Mouse (Mus musculus): ENCODE measurements around the gene Ube4b. TPM values are rescaled to one million over a fixed set of nuclear protein-coding genes. Genes with fewer than 3 reads are reported as not detected.
A peak's percentile ranks its signal among the peaks of the same experiment; 100 is the strongest.
"Not testable (repeated sequence)": the region's sequence is repeated elsewhere in the genome, so short reads cannot be mapped to it uniquely, and the experiment has no call there.

Gene Ube4b
- polyA plus RNA-seq (2014; fragmentation: Nextera tagmentation; extraction: Ambion mirVana): 29.6 and 30.3 TPM in 2 replicates

- Histone ChIP-seq H3K27ac (replicated peaks in 1 of 2; ENCODE audit: control insufficient read depth in 1 of 2, insufficient read depth in 1 of 2, low read depth in 2 of 2, low read length in 2 of 2) (peak within 1 kb of the TSS; percentile 94 to 97), H3K27me3 (ENCODE audit: control insufficient read depth, insufficient read depth, low read length) (no peaks in the 10 kb centered on the region), H3K4me1 (ENCODE audit: control insufficient read depth in 2 of 2, insufficient read depth in 2 of 2, low read length in 2 of 2) (peaks cover 2 to 19% of the 10 kb centered on the region in 2 experiments; a peak in 1 of 4 replicates), H3K9me3 (ENCODE audit: control insufficient read depth, low read length) (no peaks in the 10 kb centered on the region), H3K4me3 (ENCODE audit: control insufficient read depth in 1 of 2, insufficient read depth in 1 of 2, low read depth in 1 of 2, low read length in 2 of 2) (peak within 1 kb of the TSS; percentile 91), H3K36me3 (ENCODE audit: control insufficient read depth, insufficient read depth, low read length) (no peaks in the 10 kb centered on the region), H3K9ac (ENCODE audit: low read length) (peak within 1 kb of the TSS; percentile 93), H3K4me2 (ENCODE audit: low read length) (peak within 1 kb of the TSS; percentile 80)
- ATAC-seq (ENCODE audit: insufficient number of reproducible peaks, insufficient read depth, low FRiP score, low read depth): peak; percentile 92
- WGBS: under 1% methylated on average over 45 of the region's 50 CpGs
Measured at GRCm38 (mm10) chr4:149426325-149427199, at the start of gene Ube4b. Gene Ube4b (minus strand): TSS chr4:149426749.

DNA sequence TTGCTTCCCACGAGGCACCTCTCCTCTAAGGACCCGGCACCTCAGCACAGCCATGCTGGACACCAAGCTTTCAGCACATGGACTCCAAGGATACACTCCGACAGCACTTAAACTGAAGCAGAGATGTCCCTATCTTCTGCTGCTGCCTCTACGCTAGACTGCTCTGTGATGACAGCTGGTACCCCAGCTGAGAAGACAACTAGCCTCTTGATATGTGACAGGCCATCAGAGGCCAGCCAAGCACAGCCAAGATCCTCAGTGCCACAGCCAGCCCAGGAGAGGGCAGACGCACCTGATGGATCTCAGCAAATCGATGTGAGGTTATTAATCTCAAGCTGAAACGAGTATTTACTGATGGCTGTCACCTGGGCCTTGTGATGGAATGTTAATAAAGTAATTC, 48.5 kb upstream of the Ube4b start:
- H3K36me3 ChIP-seq (ENCODE audit: control insufficient read depth, insufficient read depth, low read length): peaks cover 21% of the 10 kb centered on the region
- no peak overlapping the region for H3K4me2 ChIP-seq (ENCODE audit: low read length)
- no peaks in the 10 kb centered on the region for H3K9me3 ChIP-seq (ENCODE audit: control insufficient read depth, low read length)
- no peaks in the 10 kb centered on the region for H3K27me3 ChIP-seq (ENCODE audit: control insufficient read depth, insufficient read depth, low read length)
- H3K4me3 ChIP-seq (ENCODE audit: control insufficient read depth in 1 of 2, insufficient read depth in 1 of 2, low read depth in 1 of 2, low read length in 2 of 2): no peak overlapping the region
- 57% methylated on average over 7 of the region's 7 CpGs for WGBS
- H3K9ac ChIP-seq (ENCODE audit: low read length): no peak overlapping the region
- no peaks in the 10 kb centered on the region for H3K4me1 ChIP-seq (ENCODE audit: control insufficient read depth in 2 of 2, insufficient read depth in 2 of 2, low read length in 2 of 2)
- H3K27ac ChIP-seq (replicated peaks in 1 of 2; ENCODE audit: control insufficient read depth in 1 of 2, insufficient read depth in 1 of 2, low read depth in 2 of 2, low read length in 2 of 2): no peak overlapping the region
- ATAC-seq (ENCODE audit: insufficient number of reproducible peaks, insufficient read depth, low FRiP score, low read depth): no peak

DNA sequence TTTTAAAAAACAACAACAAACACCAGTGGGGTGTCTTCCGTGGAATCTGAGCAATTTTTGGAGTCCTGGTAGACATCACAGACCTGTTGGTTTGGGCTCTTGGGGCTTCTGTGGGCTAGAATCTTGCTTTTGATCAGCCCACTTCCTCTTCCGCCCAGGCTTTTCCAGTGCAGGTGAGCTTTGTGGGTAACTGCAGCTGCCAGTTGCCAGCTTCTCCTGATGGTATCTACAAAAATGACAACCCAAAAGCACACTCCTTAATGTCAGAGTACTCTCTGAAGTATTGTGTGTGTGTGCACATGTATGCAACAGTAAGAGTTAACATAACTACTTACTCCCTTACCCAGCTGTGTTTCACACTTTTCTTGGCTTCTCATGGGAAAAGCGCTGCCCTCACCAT, 43.0 kb upstream of the Ube4b start:
- no peak for ATAC-seq (ENCODE audit: insufficient number of reproducible peaks, insufficient read depth, low FRiP score, low read depth)
- Histone ChIP-seq H3K36me3 (ENCODE audit: control insufficient read depth, insufficient read depth, low read length) (peaks cover 39% of the 10 kb centered on the region), H3K4me1 (ENCODE audit: control insufficient read depth in 2 of 2, insufficient read depth in 2 of 2, low read length in 2 of 2) (no peaks in the 10 kb centered on the region), H3K9me3 (ENCODE audit: control insufficient read depth, low read length) (no peaks in the 10 kb centered on the region), H3K27me3 (ENCODE audit: control insufficient read depth, insufficient read depth, low read length) (no peaks in the 10 kb centered on the region), H3K9ac (ENCODE audit: low read length) (no peak overlapping the region), H3K27ac (replicated peaks in 1 of 2; ENCODE audit: control insufficient read depth in 1 of 2, insufficient read depth in 1 of 2, low read depth in 2 of 2, low read length in 2 of 2) (no peak overlapping the region), H3K4me2 (ENCODE audit: low read length) (no peak overlapping the region), H3K4me3 (ENCODE audit: control insufficient read depth in 1 of 2, insufficient read depth in 1 of 2, low read depth in 1 of 2, low read length in 2 of 2) (no peak overlapping the region)
- WGBS: 91% methylated on average over 3 of the region's 3 CpGs

DNA sequence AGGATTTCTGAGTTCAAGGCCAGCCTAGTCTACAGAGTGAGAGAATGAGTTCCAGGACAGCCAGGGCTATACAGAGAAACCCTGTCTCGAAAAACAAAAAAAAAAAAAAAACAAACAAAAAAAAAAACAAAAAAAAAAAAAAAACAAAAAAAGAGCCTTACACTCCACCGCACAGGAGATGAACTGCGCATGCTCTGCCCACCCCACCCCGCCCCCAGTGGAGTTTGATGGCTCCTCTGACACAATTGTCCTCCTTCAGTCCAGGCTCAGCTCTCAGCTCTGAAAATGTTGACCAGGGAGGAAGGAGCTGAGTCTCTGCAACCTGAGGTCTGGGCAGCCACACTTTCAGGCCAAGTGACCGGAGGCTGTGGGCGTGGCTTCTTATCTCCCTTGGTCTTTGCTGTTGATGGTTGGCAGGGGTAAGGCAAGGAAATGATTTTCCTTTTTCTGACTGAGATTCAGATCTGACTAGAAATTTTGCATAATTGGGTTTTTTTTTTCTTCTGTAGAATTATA, 36.9 kb upstream of the Ube4b start:
- H3K4me2 ChIP-seq (ENCODE audit: low read length): no peak overlapping the region
- no peak overlapping the region for H3K4me3 ChIP-seq (ENCODE audit: control insufficient read depth in 1 of 2, insufficient read depth in 1 of 2, low read depth in 1 of 2, low read length in 2 of 2)
- H3K27ac ChIP-seq (replicated peaks in 1 of 2; ENCODE audit: control insufficient read depth in 1 of 2, insufficient read depth in 1 of 2, low read depth in 2 of 2, low read length in 2 of 2): 0 out of 4 replicates have a peak overlapping the region, but pooled peaks of 1 of the 2 experiments have one; percentile 19
- no peaks in the 10 kb centered on the region for H3K9me3 ChIP-seq (ENCODE audit: control insufficient read depth, low read length)
- WGBS: 54% methylated on average over 6 of the region's 6 CpGs
- peaks cover 10% of the 10 kb centered on the region for H3K36me3 ChIP-seq (ENCODE audit: control insufficient read depth, insufficient read depth, low read length)
- peaks cover 0 to 6% of the 10 kb centered on the region in 2 experiments; a peak in 3 of 4 replicates for H3K4me1 ChIP-seq (ENCODE audit: control insufficient read depth in 2 of 2, insufficient read depth in 2 of 2, low read length in 2 of 2)
- H3K9ac ChIP-seq (ENCODE audit: low read length): no peak overlapping the region
- no peaks in the 10 kb centered on the region for H3K27me3 ChIP-seq (ENCODE audit: control insufficient read depth, insufficient read depth, low read length)
- no peak for ATAC-seq (ENCODE audit: insufficient number of reproducible peaks, insufficient read depth, low FRiP score, low read depth)

DNA sequence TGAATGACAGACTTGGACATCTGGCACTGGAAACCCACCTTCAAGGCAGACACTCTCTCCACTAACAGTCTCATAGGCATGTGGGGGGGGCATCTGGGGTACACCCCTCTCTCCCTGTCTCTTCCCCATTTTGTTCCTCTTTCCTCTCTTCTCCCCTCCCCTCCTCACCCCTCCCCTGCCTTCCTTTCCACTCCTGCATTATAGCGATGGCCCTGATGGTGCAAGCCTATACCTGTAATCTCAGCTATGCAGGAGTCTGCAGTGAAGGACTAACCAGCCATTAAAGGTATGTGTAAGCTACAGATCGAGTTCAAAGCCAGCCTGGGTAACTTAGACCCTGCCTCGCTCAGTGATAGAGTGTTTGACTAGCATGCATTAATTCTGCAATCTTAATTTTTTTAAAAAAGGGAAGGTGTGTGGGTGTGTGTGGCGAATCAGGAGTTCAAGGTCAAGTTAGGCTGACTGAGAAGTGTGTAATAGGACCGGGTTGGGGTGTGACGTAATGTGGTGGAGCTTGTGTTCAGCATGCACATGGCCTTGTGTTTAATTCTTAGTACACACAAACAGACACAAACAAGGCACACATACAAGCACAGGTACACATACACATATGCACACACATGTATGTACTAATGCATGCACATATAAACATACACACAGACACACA, 35.9 kb upstream of the Ube4b start:
- H3K4me1 ChIP-seq (ENCODE audit: control insufficient read depth in 2 of 2, insufficient read depth in 2 of 2, low read length in 2 of 2): peaks cover 0 to 6% of the 10 kb centered on the region in 2 experiments; a peak in 3 of 4 replicates
- ATAC-seq (ENCODE audit: insufficient number of reproducible peaks, insufficient read depth, low FRiP score, low read depth): no peak
- H3K27ac ChIP-seq (replicated peaks in 1 of 2; ENCODE audit: control insufficient read depth in 1 of 2, insufficient read depth in 1 of 2, low read depth in 2 of 2, low read length in 2 of 2): no peak overlapping the region
- H3K4me3 ChIP-seq (ENCODE audit: control insufficient read depth in 1 of 2, insufficient read depth in 1 of 2, low read depth in 1 of 2, low read length in 2 of 2): no peak overlapping the region
- WGBS: 67% methylated on average over 6 of the region's 6 CpGs
- H3K9me3 ChIP-seq (ENCODE audit: control insufficient read depth, low read length): no peaks in the 10 kb centered on the region
- H3K36me3 ChIP-seq (ENCODE audit: control insufficient read depth, insufficient read depth, low read length): peaks cover 2% of the 10 kb centered on the region; the same call in 1 of the 2 replicates
- H3K27me3 ChIP-seq (ENCODE audit: control insufficient read depth, insufficient read depth, low read length): no peaks in the 10 kb centered on the region
- H3K4me2 ChIP-seq (ENCODE audit: low read length): no peak overlapping the region
- no peak overlapping the region for H3K9ac ChIP-seq (ENCODE audit: low read length)

DNA sequence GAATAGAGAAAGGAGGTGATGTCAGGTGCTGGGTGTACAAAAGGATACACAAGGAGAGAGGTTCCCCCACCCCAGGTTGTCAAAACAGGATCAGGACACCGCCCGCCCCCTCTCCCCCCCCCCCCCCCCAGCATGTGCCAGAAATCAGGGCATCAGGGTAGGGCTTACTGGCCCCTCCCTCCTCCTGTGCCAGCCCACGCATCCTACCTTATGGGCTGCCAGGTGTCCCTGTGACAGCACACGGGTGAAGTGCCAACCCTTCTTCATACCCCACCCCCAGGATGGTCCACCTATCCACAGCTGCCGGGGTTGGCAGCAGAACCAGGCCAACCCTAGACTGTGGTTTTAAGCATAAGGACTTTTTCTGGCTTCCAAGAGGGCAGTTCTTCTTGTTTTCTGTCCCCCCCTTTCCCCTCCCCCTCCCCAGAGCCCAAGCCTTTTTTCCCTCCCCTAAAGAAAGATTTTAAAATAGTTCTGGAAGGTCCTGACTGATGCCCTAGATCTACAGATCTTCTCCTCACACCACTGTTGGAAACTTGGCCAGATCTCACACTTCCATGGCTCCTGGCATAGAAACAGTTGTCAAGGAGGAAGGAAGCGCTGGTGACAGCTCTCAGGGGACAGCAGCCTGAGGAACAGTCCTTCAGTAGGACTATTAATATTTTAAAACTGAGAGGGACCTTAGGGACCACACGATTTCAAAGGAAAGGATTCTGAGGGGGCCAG, 35.2 kb upstream of the Ube4b start:
- Histone ChIP-seq H3K9ac (ENCODE audit: low read length) (no peak overlapping the region), H3K36me3 (ENCODE audit: control insufficient read depth, insufficient read depth, low read length) (no peaks in the 10 kb centered on the region), H3K4me1 (ENCODE audit: control insufficient read depth in 2 of 2, insufficient read depth in 2 of 2, low read length in 2 of 2) (peaks cover 0 to 6% of the 10 kb centered on the region in 2 experiments; a peak in 3 of 4 replicates), H3K27me3 (ENCODE audit: control insufficient read depth, insufficient read depth, low read length) (no peaks in the 10 kb centered on the region), H3K4me2 (ENCODE audit: low read length) (no peak overlapping the region), H3K27ac (replicated peaks in 1 of 2; ENCODE audit: control insufficient read depth in 1 of 2, insufficient read depth in 1 of 2, low read depth in 2 of 2, low read length in 2 of 2) (no peak overlapping the region), H3K4me3 (ENCODE audit: control insufficient read depth in 1 of 2, insufficient read depth in 1 of 2, low read depth in 1 of 2, low read length in 2 of 2) (no peak overlapping the region), H3K9me3 (ENCODE audit: control insufficient read depth, low read length) (no peaks in the 10 kb centered on the region)
- 52% methylated on average over 4 of the region's 7 CpGs for WGBS
- ATAC-seq (ENCODE audit: insufficient number of reproducible peaks, insufficient read depth, low FRiP score, low read depth): no peak

- H3K27ac ChIP-seq (replicated peaks in 1 of 2; ENCODE audit: control insufficient read depth in 1 of 2, insufficient read depth in 1 of 2, low read depth in 2 of 2, low read length in 2 of 2); ATAC-seq (ENCODE audit: insufficient number of reproducible peaks, insufficient read depth, low FRiP score, low read depth): not testable (repeated sequence)
- WGBS: 92% methylated on average over 2 of the region's 2 CpGs
Measured at GRCm38 (mm10) chr4:149460475-149460874, 33.9 kb upstream of the Ube4b start.

More at GRCm38 (mm10) chr4:149460475-149460874, 33.9 kb upstream of the Ube4b start:
- not testable (repeated sequence) for H3K4me1 ChIP-seq (ENCODE audit: control insufficient read depth in 2 of 2, insufficient read depth in 2 of 2, low read length in 2 of 2); H3K9me3 ChIP-seq (ENCODE audit: control insufficient read depth, low read length); H3K9ac ChIP-seq (ENCODE audit: low read length); H3K4me2 ChIP-seq (ENCODE audit: low read length); H3K4me3 ChIP-seq (ENCODE audit: control insufficient read depth in 1 of 2, insufficient read depth in 1 of 2, low read depth in 1 of 2, low read length in 2 of 2); H3K36me3 ChIP-seq (ENCODE audit: control insufficient read depth, insufficient read depth, low read length); H3K27me3 ChIP-seq (ENCODE audit: control insufficient read depth, insufficient read depth, low read length)
